10 mouse cellular contexts compared by ENCODE assay signal in the genomic region with DNA sequence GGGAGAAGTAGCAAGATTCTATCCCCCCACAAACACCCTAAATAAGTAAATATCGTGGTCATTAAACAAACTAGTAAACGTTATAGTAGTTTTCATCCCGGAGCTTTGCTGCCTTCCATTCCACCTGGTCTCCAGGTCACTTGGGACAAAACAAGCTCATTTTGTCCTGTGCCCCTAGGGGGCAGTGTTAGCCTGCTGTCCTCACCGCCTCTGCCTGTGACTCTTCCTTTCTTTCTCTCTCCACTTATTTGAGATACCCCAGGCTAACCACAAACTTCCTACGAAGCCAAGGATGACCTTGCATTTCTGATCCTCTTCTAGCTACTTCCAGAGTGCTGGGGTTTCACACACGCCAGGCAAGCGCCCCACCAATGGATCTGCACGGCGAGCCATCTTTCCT. TPM values are rescaled to one million over a fixed set of nuclear protein-coding genes. Genes with fewer than 3 reads are reported as not detected.
DNase-seq lines count a peak whose midpoint lies in the region; ATAC-seq and TF ChIP-seq lines count a peak whose summit lies in the region.
"Had no signal": no experiment of that assay in that cellular context is flagged by ENCODE, and none has a peak within 500 bp of the region (broad histone marks: within the 10 kb centered on the region; RNA-seq: fewer than 3 reads in every experiment).

No protein-coding gene starts in this region.

- no peaks in the 10 kb centered on the region for H3K9me3 ChIP-seq in kidney, postnatal 0 days (replicated peaks; ENCODE audit: low read length)
- H3K9me3 ChIP-seq: heart, embryonic 15.5 days; neural tube, embryonic 13.5 days had no signal

- H3K27ac ChIP-seq in embryonic fibroblast, embryonic 13.5 days (ENCODE audit: insufficient read depth, low read length): no peak overlapping the region
- H3K27ac ChIP-seq in kidney, postnatal 0 days: no peak overlapping the region
- H3K27ac ChIP-seq: heart, embryonic 15.5 days; neural tube, embryonic 13.5 days had no signal

- ATAC-seq in kidney, postnatal 0 days (replicated peaks; ENCODE audit: low FRiP score, low read depth): no peak
- peak; percentile 94 for ATAC-seq in megakaryocyte, adult 5-6 weeks (ENCODE audit: poor library complexity, severe bottlenecking)

- peak; percentile 75 to 88 for DNase-seq in heart, adult 18-20 months
- no peak for DNase-seq in heart, postnatal 25 days (ENCODE audit: low spot score)
- DNase-seq in A20 (ENCODE audit: low read depth, low spot score): peak; percentile 64
- peak; percentile 81 to 87 for DNase-seq in adrenal gland, postnatal 36 days
- DNase-seq in kidney, postnatal 0 days (ENCODE audit: low spot score): peak; percentile 77
- peak; percentile 63 to 82 for DNase-seq in spleen, postnatal 4 days (ENCODE audit: low spot score in 2 of 2)

- no peak overlapping the region for H3K9ac ChIP-seq in kidney, postnatal 0 days (ENCODE audit: low read depth, low read length)
- H3K9ac ChIP-seq: heart, embryonic 15.5 days; neural tube, embryonic 13.5 days had no signal

- no peaks in the 10 kb centered on the region for H3K27me3 ChIP-seq in kidney, postnatal 0 days (ENCODE audit: insufficient read depth, low read length)
- H3K27me3 ChIP-seq: heart, embryonic 15.5 days had no signal

- H3K4me1 ChIP-seq in embryonic fibroblast, embryonic 13.5 days (ENCODE audit: control insufficient read depth, insufficient read depth, low read length): peaks cover 9% of the 10 kb centered on the region; the same call in 1 of the 2 replicates
- H3K4me1 ChIP-seq in kidney, postnatal 0 days (replicated peaks; ENCODE audit: insufficient read depth, low read length): peaks cover 8% of the 10 kb centered on the region; the same call in 1 of the 2 replicates

- H3K4me3 ChIP-seq in embryonic fibroblast, embryonic 13.5 days (ENCODE audit: insufficient read depth, low read length): no peak overlapping the region
- H3K4me3 ChIP-seq in kidney, postnatal 0 days (replicated peaks; ENCODE audit: low read depth, low read length): no peak overlapping the region
- H3K4me3 ChIP-seq: heart, embryonic 15.5 days; neural tube, embryonic 13.5 days had no signal

- no peak overlapping the region for H3K4me2 ChIP-seq in kidney, postnatal 0 days (ENCODE audit: low read length)
- H3K4me2 ChIP-seq: heart, embryonic 15.5 days; neural tube, embryonic 13.5 days had no signal

- 35% methylated on average over 9 of the region's 9 CpGs for WGBS in kidney, postnatal 0 days

- TF ChIP-seq POLR2A in embryonic fibroblast, embryonic 13.5 days (IDR thresholded peaks at IDR 0.05; ENCODE audit: low read depth, low read length): no peak

- no peaks in the 10 kb centered on the region for H3K36me3 ChIP-seq in kidney, postnatal 0 days (ENCODE audit: insufficient read depth, low read length)
- H3K36me3 ChIP-seq: heart, embryonic 15.5 days; neural tube, embryonic 13.5 days had no signal

- peak; percentile 80 for TF ChIP-seq CTCF in embryonic fibroblast, embryonic 13.5 days (IDR thresholded peaks at IDR 0.05; ENCODE audit: borderline replicate concordance, insufficient read depth, low read length)
- peak; percentile 86 for TF ChIP-seq CTCF in kidney, postnatal 0 days (IDR thresholded peaks at IDR 0.05; ENCODE audit: low read depth)

- intact Hi-C loops in heart, postnatal 25 days (cut with DNase I): loop anchor here (1.0 to 2.0 kb wide), 2 partner anchors 24 to 129 kb away; no protein-coding TSS in a partner anchor

RNA-seq across cellular contexts. Expression of a gene that starts 4.9 kb away (rescaled TPM):
- 1 to 10 TPM; 1.2 TPM for total RNA-seq in heart, adult 18-20 months (2021)
- total RNA-seq in heart, postnatal 25 days (2021): 1 to 10 TPM in 1 of 2 experiments, under 1 TPM in 1; 0.50 to 1.5 TPM
- not detected for total RNA-seq in adrenal gland, postnatal 36 days (2021)
- polyA plus RNA-seq in embryonic fibroblast, embryonic 13.5 days (2011; ENCODE audit: insufficient read length, low read depth, missing spikeins): not detected in 2 replicates
- 0.41 and 0.47 TPM in 2 replicates for polyA plus RNA-seq in kidney, postnatal 0 days (2015; fragmentation: Nextera tagmentation; extraction: Ambion mirVana)
- not detected in 2 replicates for total RNA-seq in megakaryocyte, adult 5-6 weeks (2015)
- not detected in 2 replicates for total RNA-seq in megakaryocyte, adult 5-6 weeks (2017)
- polyA plus RNA-seq: heart, embryonic 15.5 days; neural tube, embryonic 13.5 days had no signal

RNA-seq across cellular contexts. Expression of a gene that starts 10.4 kb away (rescaled TPM):
- 1,000 to 10,000 TPM; 1,275 to 1,343 TPM for total RNA-seq in heart, adult 18-20 months (2021)
- total RNA-seq in heart, postnatal 25 days (2021): 1,000 to 10,000 TPM; 1,043 to 1,140 TPM
- under 1 TPM; 0.33 to 0.46 TPM for total RNA-seq in adrenal gland, postnatal 36 days (2021)
- 1.2 and 1.9 TPM in 2 replicates for polyA plus RNA-seq in embryonic fibroblast, embryonic 13.5 days (2011; ENCODE audit: insufficient read length, low read depth, missing spikeins)
- polyA plus RNA-seq in kidney, postnatal 0 days (2015; fragmentation: Nextera tagmentation; extraction: Ambion mirVana): 0.29 and 0.41 TPM in 2 replicates
- total RNA-seq in megakaryocyte, adult 5-6 weeks (2015): not detected in 2 replicates
- not detected in 2 replicates for total RNA-seq in megakaryocyte, adult 5-6 weeks (2017)
- polyA plus RNA-seq: neural tube, embryonic 13.5 days had no signal

RNA-seq across cellular contexts. Expression of a gene that starts 13.5 kb away (rescaled TPM):
- total RNA-seq in heart, adult 18-20 months (2021): 10 to 100 TPM; 25.5 to 26.5 TPM
- 10 to 100 TPM; 22.7 to 23.5 TPM for total RNA-seq in heart, postnatal 25 days (2021)
- 10 to 100 TPM; 14.8 to 18.7 TPM for total RNA-seq in adrenal gland, postnatal 36 days (2021)
- polyA plus RNA-seq in embryonic fibroblast, embryonic 13.5 days (2011; ENCODE audit: insufficient read length, low read depth, missing spikeins): 14.4 and 15.1 TPM in 2 replicates
- 24.6 and 26.4 TPM in 2 replicates for polyA plus RNA-seq in kidney, postnatal 0 days (2015; fragmentation: Nextera tagmentation; extraction: Ambion mirVana)
- 12.7 TPM in 2 replicates for total RNA-seq in megakaryocyte, adult 5-6 weeks (2015)
- 12.5 and 19.4 TPM in 2 replicates for total RNA-seq in megakaryocyte, adult 5-6 weeks (2017)

RNA-seq across cellular contexts. Expression of a gene that starts 15.2 kb away (rescaled TPM):
- under 1 TPM; 0.36 to 0.57 TPM for total RNA-seq in heart, adult 18-20 months (2021)
- 1 to 10 TPM in 1 of 2 experiments, under 1 TPM in 1; 0.60 to 1.5 TPM for total RNA-seq in heart, postnatal 25 days (2021)
- total RNA-seq in adrenal gland, postnatal 36 days (2021): not detected
- not detected in 2 replicates for polyA plus RNA-seq in embryonic fibroblast, embryonic 13.5 days (2011; ENCODE audit: insufficient read length, low read depth, missing spikeins)
- polyA plus RNA-seq in kidney, postnatal 0 days (2015; fragmentation: Nextera tagmentation; extraction: Ambion mirVana): 155 and 161 TPM in 2 replicates
- total RNA-seq in megakaryocyte, adult 5-6 weeks (2015): not detected in 2 replicates
- not detected in 2 replicates for total RNA-seq in megakaryocyte, adult 5-6 weeks (2017)
- polyA plus RNA-seq: neural tube, embryonic 13.5 days had no signal

RNA-seq across cellular contexts. Expression of a gene that starts 32.5 kb away (rescaled TPM):
- total RNA-seq in heart, adult 18-20 months (2021): not detected
- not detected for total RNA-seq in heart, postnatal 25 days (2021)
- total RNA-seq in adrenal gland, postnatal 36 days (2021): not detected
- not detected in 2 replicates for polyA plus RNA-seq in embryonic fibroblast, embryonic 13.5 days (2011; ENCODE audit: insufficient read length, low read depth, missing spikeins)
- 57.7 and 58.1 TPM in 2 replicates for polyA plus RNA-seq in kidney, postnatal 0 days (2015; fragmentation: Nextera tagmentation; extraction: Ambion mirVana)
- total RNA-seq in megakaryocyte, adult 5-6 weeks (2015): not detected in 2 replicates
- total RNA-seq in megakaryocyte, adult 5-6 weeks (2017): not detected in 2 replicates
- polyA plus RNA-seq: neural tube, embryonic 13.5 days had no signal

Comparison
In these comparisons a context has a peak if more than half of its experiments do, and no peak if none do; other contexts are left out.
1. RNA of a gene that starts 10.4 kb away (total RNA-seq): 1,275 to 1,343 TPM in heart, adult 18-20 months and 1,043 to 1,140 TPM in heart, postnatal 25 days; 0.33 to 0.46 TPM in adrenal gland, postnatal 36 days and not detected in megakaryocyte, adult 5-6 weeks; every median in the first group is over 100 times any median in the second.